9 mouse cellular contexts compared by ENCODE assay signal in genomic region chr13:60759136-60759535, GRCm38 (mm10). TPM values are rescaled to one million over a fixed set of nuclear protein-coding genes. Genes with fewer than 3 reads are reported as not detected.
DNase-seq lines count a peak whose midpoint lies in the region; ATAC-seq and TF ChIP-seq lines count a peak whose summit lies in the region.
"Had no signal": no experiment of that assay in that cellular context is flagged by ENCODE, and none has a peak within 500 bp of the region (broad histone marks: within the 10 kb centered on the region; RNA-seq: fewer than 3 reads in every experiment).

No protein-coding gene starts in this region.

- H3K9ac ChIP-seq in intestine, postnatal 0 days (ENCODE audit: low read depth, low read length): no peak overlapping the region

- H3K4me3 ChIP-seq in heart, embryonic 10.5 days: no peak overlapping the region
- no peak overlapping the region for H3K4me3 ChIP-seq in intestine, postnatal 0 days (ENCODE audit: low read depth, low read length)
- H3K4me3 ChIP-seq in olfactory bulb, adult 2 months (ENCODE audit: insufficient read depth, low read depth, low read length): no peak overlapping the region

- no peak for TF ChIP-seq POLR2A in olfactory bulb, adult 2 months (IDR thresholded peaks at IDR 0.05; ENCODE audit: insufficient read depth, low read depth, low read length)

- H3K9me3 ChIP-seq in heart, embryonic 10.5 days: no peaks in the 10 kb centered on the region
- H3K9me3 ChIP-seq in intestine, postnatal 0 days (ENCODE audit: control insufficient read depth): no peaks in the 10 kb centered on the region

- no peaks in the 10 kb centered on the region for H3K4me1 ChIP-seq in heart, embryonic 10.5 days
- H3K4me1 ChIP-seq in intestine, postnatal 0 days (replicated peaks; ENCODE audit: control insufficient read depth, insufficient read depth, low read length): no peaks in the 10 kb centered on the region
- H3K4me1 ChIP-seq in olfactory bulb, adult 2 months (ENCODE audit: control insufficient read depth, insufficient read depth, low read length): peaks cover 5% of the 10 kb centered on the region

- DNase-seq in heart, adult 18-20 months: peak; percentile 36 to 63
- DNase-seq in heart, embryonic 10.5 days (ENCODE audit: low spot score): no peak
- DNase-seq in ovary, postnatal 36 days (ENCODE audit: low spot score): peak; percentile 46
- no peak for DNase-seq in ovary, postnatal 10 days (ENCODE audit: low spot score)
- peak; percentile 56 to 68 for DNase-seq in adrenal gland, postnatal 36 days

- no peak overlapping the region for H3K4me2 ChIP-seq in intestine, postnatal 0 days (replicated peaks; ENCODE audit: low read depth)

- no peak overlapping the region for H3K27ac ChIP-seq in heart, embryonic 10.5 days
- H3K27ac ChIP-seq in intestine, postnatal 0 days (ENCODE audit: low read depth, low read length): no peak overlapping the region
- H3K27ac ChIP-seq in olfactory bulb, adult 2 months (ENCODE audit: insufficient read depth, low read depth, low read length): no peak overlapping the region

- H3K27me3 ChIP-seq in heart, embryonic 10.5 days (ENCODE audit: insufficient read depth, poor library complexity, severe bottlenecking): no peaks in the 10 kb centered on the region
- H3K27me3 ChIP-seq in intestine, postnatal 0 days (replicated peaks; ENCODE audit: control insufficient read depth, insufficient read depth, low read length): no peaks in the 10 kb centered on the region

- ATAC-seq in intestine, postnatal 0 days: no peak
- no peak for ATAC-seq in monocyte, adult 5-6 weeks (replicated peaks; ENCODE audit: insufficient number of reproducible peaks, low FRiP score, low TSS enrichment, poor library complexity, severe bottlenecking)

- WGBS in heart, embryonic 10.5 days: 41% methylated on average over 6 of the region's 6 CpGs
- 35% methylated on average over 6 of the region's 6 CpGs for WGBS in intestine, postnatal 0 days
- WGBS in olfactory bulb, adult 2 months: 19% methylated on average over 6 of the region's 6 CpGs

- peaks cover 27% of the 10 kb centered on the region for H3K36me3 ChIP-seq in heart, embryonic 10.5 days
- H3K36me3 ChIP-seq in intestine, postnatal 0 days (ENCODE audit: control insufficient read depth, insufficient read depth): peaks cover 6% of the 10 kb centered on the region; the same call in 1 of the 2 replicates

- TF ChIP-seq CTCF in intestine, postnatal 0 days (IDR thresholded peaks at IDR 0.05; ENCODE audit: low read depth): peak; percentile 89
- TF ChIP-seq CTCF in olfactory bulb, adult 2 months (IDR thresholded peaks at IDR 0.05; ENCODE audit: insufficient read depth, low read depth, low read length): peak; percentile 72; the same call in 1 of the 2 replicates

RNA-seq across cellular contexts. Expression of gene BC051665, which starts 27.0 kb away (rescaled TPM):
- total RNA-seq in heart, adult 18-20 months (2021): not detected
- not detected in 2 replicates for polyA plus RNA-seq in heart, embryonic 10.5 days (2016; fragmentation: Nextera tagmentation; extraction: Ambion mirVana)
- not detected for total RNA-seq in adrenal gland, postnatal 36 days (2021)
- polyA plus RNA-seq in intestine, postnatal 0 days (2015; fragmentation: Nextera tagmentation; extraction: Ambion mirVana): not detected in 2 replicates
- polyA plus RNA-seq in olfactory bulb, adult 2 months (2012; ENCODE audit: insufficient read depth, insufficient read length, low replicate concordance, missing spikeins): not detected in 2 replicates
- not detected in 3 replicates for total RNA-seq in monocyte, adult 5-6 weeks (2017)
- polyA plus RNA-seq: neural tube, embryonic 14.5 days had no signal

RNA-seq across cellular contexts. Expression of gene Ctsll3, which starts 43.5 kb away (rescaled TPM):
- total RNA-seq in heart, adult 18-20 months (2021): not detected
- polyA plus RNA-seq in heart, embryonic 10.5 days (2016; fragmentation: Nextera tagmentation; extraction: Ambion mirVana): not detected in 2 replicates
- not detected for total RNA-seq in adrenal gland, postnatal 36 days (2021)
- polyA plus RNA-seq in intestine, postnatal 0 days (2015; fragmentation: Nextera tagmentation; extraction: Ambion mirVana): not detected in 2 replicates
- not detected in 2 replicates for polyA plus RNA-seq in olfactory bulb, adult 2 months (2012; ENCODE audit: insufficient read depth, insufficient read length, low replicate concordance, missing spikeins)
- total RNA-seq in monocyte, adult 5-6 weeks (2017): not detected in 3 replicates
- polyA plus RNA-seq: neural tube, embryonic 14.5 days had no signal

Comparison
In these comparisons a context has a peak if more than half of its experiments do, and no peak if none do; other contexts are left out.
1. DNase-seq: peak in heart, adult 18-20 months (2 of 2), ovary, postnatal 36 days (single experiment) and adrenal gland, postnatal 36 days (2 of 2); none in heart, embryonic 10.5 days (single experiment) and ovary, postnatal 10 days (single experiment).